Mouse (Mus musculus) ES-E14 (cell line): ENCODE measurements at regions not wholly inside any gene's neighbourhood (a gene's known extent, or its start where the extent isn't known, plus 50 kb on each side); places are given as distances from the start of the nearest gene placed in this dataset.

Experiments used
- CHD2 ChIP-seq: IDR thresholded peaks from 2 replicates; pipeline ENCODE4 v1.6.1; 2014; ENCODE audit warnings: mild to moderate bottlenecking, low read depth, low read length, inconsistent platforms
- HCFC1 ChIP-seq: IDR thresholded peaks from 2 replicates; pipeline ENCODE4 v1.6.1; 2012; ENCODE audit warnings: low read length, inconsistent platforms, borderline replicate concordance; ENCODE audit not compliant: insufficient read depth
- MAFK ChIP-seq: IDR thresholded peaks from 2 replicates; pipeline ENCODE4 v1.6.1; 2014; ENCODE audit warnings: mild to moderate bottlenecking, low read depth, low read length, inconsistent platforms; ENCODE audit not compliant: insufficient read depth
- ZC3H11A ChIP-seq: IDR thresholded peaks from 2 replicates; pipeline ENCODE4 v1.6.1; 2012; ENCODE audit warnings: low read depth, mild to moderate bottlenecking, inconsistent platforms, low read length, borderline replicate concordance
- ZNF384 ChIP-seq: IDR thresholded peaks from 2 replicates; pipeline ENCODE4 v1.6.1; 2012; ENCODE audit warnings: low read depth, low read length, inconsistent platforms

DNA sequence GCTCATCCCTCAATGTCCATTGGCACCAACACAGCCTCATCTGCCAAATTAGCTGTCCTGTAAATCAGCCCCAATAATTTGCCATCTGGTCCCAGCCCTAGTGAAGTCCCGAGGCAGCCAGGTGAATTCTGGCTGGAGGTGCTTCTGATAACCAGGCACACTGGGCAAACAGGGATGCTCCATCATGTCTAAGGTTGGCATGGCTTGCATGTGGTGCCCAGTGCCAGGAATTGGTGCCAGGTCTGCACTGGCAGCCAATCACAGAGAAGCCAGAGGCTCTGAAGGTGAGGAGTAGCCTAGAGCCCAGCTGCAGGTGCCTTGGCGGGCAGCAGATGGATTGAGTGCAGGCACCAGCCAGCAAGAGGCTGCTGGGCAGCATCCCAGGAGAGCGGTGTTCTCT lies 226.7 kb upstream of the Mocs1 start:
- TF ChIP-seq HCFC1, result no peak
- TF ChIP-seq ZC3H11A, result no peak
- no peak for TF ChIP-seq MAFK
- TF ChIP-seq CHD2, result no peak
- TF ChIP-seq ZNF384, result no peak
